Mouse (Mus musculus): ENCODE data around the gene Sly.
"Not testable (repeated sequence)": the region's sequence is repeated elsewhere in the genome, so short reads cannot be mapped to it uniquely, and the experiment has no call there.

Gene Sly

GRCm38 (mm10) chrY:57186888-57187287 lies at the start of gene Sly:
Gene Sly (plus strand): TSS chrY:57187188.
- DNase-seq (ENCODE audit: low read depth): not testable (repeated sequence)

All from naive thymus-derived CD4-positive, alpha-beta T cell, adult 2 months (primary cell).